8 mouse cellular contexts compared by ENCODE assay signal in genomic region chr11:74575940-74576339, GRCm38 (mm10). TPM values are rescaled to one million over a fixed set of nuclear protein-coding genes. Genes with fewer than 3 reads are reported as not detected.
DNase-seq lines count a peak whose midpoint lies in the region; ATAC-seq lines count a peak whose summit lies in the region.

No protein-coding gene starts in this region.

- intact Hi-C loops in heart, postnatal 25 days (cut with DNase I): no loop called here

- DNase-seq in heart, adult 9 months (ENCODE audit: low spot score in 2 of 2): peak; percentile 7 to 28
- DNase-seq in heart, postnatal 25 days (ENCODE audit: low spot score): no peak
- peak; percentile 47 for DNase-seq in Muller cell, postnatal 12 days (ENCODE audit: inconsistent ontology term)
- peak; percentile 32 for DNase-seq in induced T-regulatory cell, adult 2 months (ENCODE audit: low read depth)
- DNase-seq in ovary, postnatal 36 days (ENCODE audit: low spot score): no peak
- DNase-seq in embryo, embryonic 10.5 days (ENCODE audit: low spot score): no peak
- DNase-seq in left cerebral cortex, adult 11 months (ENCODE audit: low spot score): no peak

- ATAC-seq in megakaryocyte-erythroid progenitor cell, adult 5-6 weeks (replicated peaks; ENCODE audit: low FRiP score, low TSS enrichment, poor library complexity, severe bottlenecking): peak; percentile 39

RNA-seq across cellular contexts. Expression of gene Rap1gap2, which starts 34.8 kb away (rescaled TPM):
- 10 to 100 TPM; 85.8 to 86.8 TPM for total RNA-seq in heart, postnatal 25 days (2021)
- total RNA-seq in megakaryocyte-erythroid progenitor cell, adult 5-6 weeks (2014; fragmentation: Nextera tagmentation): 1.5 and 2.3 TPM in 2 replicates
- 1.6 and 2.6 TPM in 2 replicates for total RNA-seq in megakaryocyte-erythroid progenitor cell, adult 5-6 weeks (2017)

RNA-seq across cellular contexts. Expression of gene Ccdc92b, which starts 43.5 kb away (rescaled TPM):
- under 1 TPM; 0.47 to 0.59 TPM for total RNA-seq in heart, postnatal 25 days (2021)
- 0.66 TPM in 1 of 2 replicates, not detected in the other for total RNA-seq in megakaryocyte-erythroid progenitor cell, adult 5-6 weeks (2014; fragmentation: Nextera tagmentation)
- total RNA-seq in megakaryocyte-erythroid progenitor cell, adult 5-6 weeks (2017): 0.57 TPM in 1 of 2 replicates, not detected in the other

Comparison
In these comparisons a context has a peak if more than half of its experiments do, and no peak if none do; other contexts are left out.
1. DNase-seq: peak in heart, adult 9 months (2 of 2), Muller cell, postnatal 12 days (single experiment) and induced T-regulatory cell, adult 2 months (single experiment); none in heart, postnatal 25 days (single experiment), ovary, postnatal 36 days (single experiment), embryo, embryonic 10.5 days (single experiment) and left cerebral cortex, adult 11 months (single experiment).
2. RNA of gene Rap1gap2, which starts 34.8 kb away (total RNA-seq): 85.8 to 86.8 TPM in heart, postnatal 25 days; 1.5 to 2.6 TPM in megakaryocyte-erythroid progenitor cell, adult 5-6 weeks; every median in the first group is over 10 times any median in the second.